Mouse (Mus musculus): ENCODE results near the gene Ppp2r5b.

Ppp2r5b gene

DNA sequence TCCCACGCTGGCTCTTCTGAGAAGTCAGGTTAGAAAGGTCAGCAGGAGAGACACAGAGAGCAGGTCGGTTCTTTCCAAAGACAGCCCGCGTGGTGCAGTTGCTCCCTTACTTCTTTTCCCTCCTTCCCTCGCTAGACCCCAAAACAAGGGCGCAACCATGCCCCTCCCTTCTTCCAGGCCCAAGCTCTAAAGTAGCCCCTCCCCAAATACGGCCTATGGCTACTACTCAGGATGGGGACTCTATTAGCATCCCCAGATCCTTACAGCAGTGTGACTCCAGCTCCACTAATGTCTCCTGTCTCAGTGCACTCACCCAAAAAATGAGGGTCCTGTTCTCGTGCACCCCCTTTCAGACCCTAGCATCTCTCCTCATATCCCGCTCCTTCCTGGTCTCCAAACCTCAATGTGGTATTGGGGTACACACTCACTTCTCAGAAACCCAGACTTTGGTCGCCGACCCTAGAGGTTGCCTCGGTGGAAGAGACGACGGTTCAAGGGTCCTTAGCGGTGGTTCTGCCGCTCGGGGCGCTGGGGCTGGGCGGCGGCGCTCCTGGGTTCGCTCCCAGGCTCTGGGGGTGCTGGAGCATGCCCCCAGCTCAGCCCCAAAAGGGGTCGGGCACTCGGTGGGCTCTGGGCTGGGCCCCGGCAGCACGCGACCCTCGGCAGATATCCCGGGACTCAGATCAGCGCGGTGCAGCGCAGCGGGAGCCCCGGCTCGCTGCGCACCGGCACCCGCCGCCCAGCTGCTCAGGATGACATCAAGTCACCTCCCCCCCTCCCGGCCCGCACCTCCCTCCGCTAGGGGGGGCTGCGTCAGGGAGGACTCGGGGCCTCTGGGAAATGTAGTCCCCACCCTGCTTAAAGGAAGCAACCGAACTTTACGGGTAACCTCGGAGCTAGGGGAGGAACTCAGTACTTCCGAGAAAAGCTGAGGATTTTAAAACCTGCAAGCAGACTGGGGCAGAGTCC is at the start of gene Ppp2r5b:
Ppp2r5b (minus strand) TSS at position 789 of the 969 bp plus-strand sequence.
- peak; percentile 85 to 93 for DNase-seq (ENCODE audit: low spot score in 2 of 2)

DNA sequence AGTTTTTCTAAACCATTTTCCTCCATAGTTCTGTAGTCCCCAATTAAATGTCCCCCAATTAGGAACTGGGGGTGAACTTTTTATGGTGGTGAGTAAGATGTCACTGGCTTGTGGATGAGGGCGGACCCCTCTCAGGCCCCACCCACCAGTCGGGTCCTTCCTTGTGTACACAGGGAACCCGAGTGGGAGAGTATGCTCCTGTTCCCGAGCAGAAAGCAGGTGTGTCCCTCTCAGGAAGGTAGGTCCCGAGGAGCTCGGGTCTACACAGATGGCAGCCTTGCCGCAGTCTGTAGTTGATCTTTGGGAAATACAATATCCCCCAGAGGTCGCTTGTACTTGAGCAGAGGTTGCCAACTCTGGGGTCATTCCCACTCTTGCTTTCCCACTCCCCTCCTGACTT is 49.6 kb upstream of the Ppp2r5b start:
- no peak for DNase-seq (ENCODE audit: low spot score in 2 of 2)

DNA sequence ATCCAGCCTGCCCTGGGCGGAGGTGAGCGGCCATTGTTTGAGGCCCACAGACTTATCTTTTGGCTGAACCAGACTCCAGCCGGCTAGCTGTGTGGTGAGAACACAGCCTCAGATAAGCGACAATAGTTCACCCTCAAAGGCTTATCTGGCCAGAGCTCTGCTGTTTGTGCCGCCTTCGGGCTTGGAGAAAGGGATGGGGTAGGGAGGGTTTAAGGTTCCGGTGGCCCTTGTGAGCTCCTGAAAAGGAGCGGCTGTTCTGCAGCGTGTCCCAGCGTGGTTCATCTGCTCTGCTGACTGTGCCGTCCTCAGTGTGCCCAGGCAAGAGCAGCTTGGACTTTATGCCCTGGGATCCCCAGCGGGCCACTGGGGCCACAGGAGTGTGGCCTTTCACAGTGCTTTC is 48.8 kb upstream of the Ppp2r5b start:
- DNase-seq (ENCODE audit: low spot score in 2 of 2) = no peak

DNA sequence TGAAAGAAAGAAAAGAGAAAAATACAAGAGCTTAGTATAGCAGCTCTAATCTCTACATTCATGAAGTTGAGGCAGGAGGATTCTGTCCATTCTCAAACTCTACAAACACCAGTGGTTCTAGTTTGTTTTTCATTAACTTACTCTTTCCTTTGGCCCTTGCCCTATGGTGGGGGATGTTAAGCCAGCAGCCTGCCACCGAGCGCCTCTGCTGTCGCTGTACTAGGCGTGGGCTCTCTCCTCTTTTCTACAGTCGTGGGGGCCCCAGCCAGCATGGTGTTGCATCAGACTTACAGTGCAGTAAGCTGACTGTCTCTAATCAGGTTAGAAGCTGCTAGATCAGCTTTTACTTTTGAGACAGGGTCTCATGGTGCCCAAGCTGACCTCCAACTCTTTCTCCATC is 47.3 kb upstream of the Ppp2r5b start:
- DNase-seq (ENCODE audit: low spot score in 2 of 2) = no peak

DNA sequence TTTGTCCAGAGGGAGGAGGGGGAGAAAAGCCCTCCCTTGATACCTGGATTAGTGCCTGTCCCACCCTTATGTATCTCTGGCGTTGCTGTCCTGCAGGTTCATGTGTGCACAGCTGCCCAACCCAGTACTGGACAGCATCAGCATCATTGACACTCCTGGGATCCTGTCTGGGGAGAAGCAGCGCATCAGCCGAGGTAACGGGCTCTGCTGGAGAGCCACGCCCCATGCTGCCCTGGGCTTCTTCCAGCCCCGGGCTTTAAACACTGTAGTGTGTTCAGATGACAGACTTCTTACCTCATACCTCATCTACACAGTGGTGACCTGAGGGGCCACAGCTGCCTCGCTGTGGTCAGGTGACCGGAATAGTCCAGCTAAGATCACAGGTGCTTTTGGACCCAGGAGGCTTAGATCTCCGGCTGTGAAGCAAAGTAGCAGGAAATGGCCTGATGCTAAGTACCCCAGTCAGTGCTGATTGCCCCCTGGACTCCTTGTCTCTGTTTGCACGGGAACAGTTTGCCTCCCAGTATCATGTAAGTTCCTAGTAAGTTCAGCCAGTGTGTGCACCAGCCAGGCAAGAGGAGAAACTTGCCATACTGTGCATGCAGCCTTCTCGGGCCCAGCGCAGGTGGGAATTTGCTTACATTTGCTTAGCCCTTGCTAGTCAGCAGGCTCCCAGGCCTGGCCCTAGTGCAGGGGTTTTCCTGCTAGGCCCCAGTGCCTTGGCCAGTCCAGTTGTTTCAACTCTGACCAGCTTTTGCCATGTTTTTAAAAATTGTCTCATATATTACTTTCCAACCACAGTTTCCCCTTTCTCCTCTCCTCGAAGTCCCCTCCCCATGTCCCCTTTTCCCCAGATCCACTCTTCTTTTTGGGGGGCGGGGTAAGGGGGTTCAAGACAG is 45.7 kb upstream of the Ppp2r5b start:
- no peak for DNase-seq (ENCODE audit: low spot score in 2 of 2)

DNA sequence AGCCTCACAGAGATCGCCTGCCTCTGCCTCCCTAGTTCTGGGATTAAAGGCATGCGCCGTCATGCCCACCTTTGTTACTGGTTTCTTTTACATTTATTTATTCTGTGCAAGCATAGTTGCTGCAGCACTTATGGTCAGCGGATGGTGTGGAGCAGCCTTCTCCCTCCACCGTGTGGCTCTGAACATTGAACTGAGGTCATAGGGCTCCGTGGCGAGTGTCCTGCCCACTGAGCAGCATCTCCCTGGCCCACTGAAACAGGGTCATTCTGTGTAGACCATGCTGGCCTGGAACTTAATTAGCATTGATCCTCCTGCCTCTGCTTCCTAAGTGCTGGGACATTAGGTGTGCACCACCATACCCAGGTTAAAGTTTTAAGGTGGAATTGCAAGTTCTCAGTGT is 44.9 kb upstream of the Ppp2r5b start:
- no peak for DNase-seq (ENCODE audit: low spot score in 2 of 2)

DNA sequence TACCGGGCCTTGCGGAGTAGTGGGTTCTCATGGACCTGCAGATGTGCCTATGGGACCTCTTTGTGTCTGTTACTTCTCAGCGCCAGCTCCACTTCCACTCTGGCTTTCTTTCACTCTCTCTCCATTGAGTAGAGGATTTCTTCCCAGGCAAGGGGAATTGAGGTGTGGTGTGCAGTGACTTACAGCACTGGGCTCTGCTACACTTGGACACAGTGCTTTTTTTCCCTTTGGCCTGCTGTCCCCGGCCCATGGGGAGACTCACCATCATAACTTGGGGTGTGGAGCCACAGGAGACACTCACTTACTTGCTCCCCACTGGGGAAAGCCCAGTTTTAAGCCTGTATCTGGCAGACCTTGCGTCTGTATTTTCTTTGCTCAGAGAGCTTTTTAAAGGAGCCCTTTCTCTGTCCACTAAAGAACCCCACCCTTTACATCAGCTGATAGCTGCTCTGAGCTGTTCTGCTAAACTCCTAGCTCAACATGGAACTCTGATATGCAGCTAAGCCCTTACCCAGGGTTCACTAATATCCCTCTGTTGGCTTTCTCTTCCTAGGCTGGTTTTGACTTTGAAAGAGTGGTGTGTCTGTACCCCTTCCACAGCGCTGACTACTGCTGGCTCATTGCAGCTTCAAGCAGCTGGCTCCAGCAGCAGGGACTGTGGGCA is 43.9 kb upstream of the Ppp2r5b start:
- DNase-seq (ENCODE audit: low spot score in 2 of 2) = no peak

DNA sequence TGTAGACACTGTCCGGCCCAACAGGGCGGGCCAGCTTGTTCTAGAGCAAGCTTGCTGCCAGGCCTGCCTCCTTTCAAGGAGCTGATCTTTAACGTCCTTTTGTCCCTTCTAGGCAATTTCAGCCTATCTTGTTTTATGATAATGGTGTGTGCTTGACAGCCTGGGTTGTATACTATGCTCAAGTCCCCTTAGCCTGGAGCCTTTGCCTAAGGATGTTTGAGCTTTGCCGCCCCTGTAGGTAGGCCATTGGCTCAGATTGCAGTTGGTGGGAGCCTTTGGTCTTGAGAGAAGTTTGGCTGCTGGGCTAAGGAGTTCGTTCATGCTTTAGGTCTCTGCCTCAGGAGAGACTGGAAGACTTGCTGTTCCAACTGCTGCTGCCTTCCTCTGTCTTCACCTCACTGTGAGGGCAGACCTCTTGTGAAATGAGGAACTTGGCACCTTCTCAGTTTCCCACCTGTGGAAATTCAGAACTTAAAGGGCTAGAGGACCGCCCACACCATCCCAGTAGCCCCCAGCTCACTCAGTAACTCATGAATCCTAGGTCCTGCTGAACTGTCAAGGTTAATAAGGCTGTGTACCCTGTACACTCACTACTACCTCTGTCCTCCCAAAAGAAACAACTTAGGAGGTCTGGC is 42.9 kb upstream of the Ppp2r5b start:
- DNase-seq (ENCODE audit: low spot score in 2 of 2) = no peak

DNA sequence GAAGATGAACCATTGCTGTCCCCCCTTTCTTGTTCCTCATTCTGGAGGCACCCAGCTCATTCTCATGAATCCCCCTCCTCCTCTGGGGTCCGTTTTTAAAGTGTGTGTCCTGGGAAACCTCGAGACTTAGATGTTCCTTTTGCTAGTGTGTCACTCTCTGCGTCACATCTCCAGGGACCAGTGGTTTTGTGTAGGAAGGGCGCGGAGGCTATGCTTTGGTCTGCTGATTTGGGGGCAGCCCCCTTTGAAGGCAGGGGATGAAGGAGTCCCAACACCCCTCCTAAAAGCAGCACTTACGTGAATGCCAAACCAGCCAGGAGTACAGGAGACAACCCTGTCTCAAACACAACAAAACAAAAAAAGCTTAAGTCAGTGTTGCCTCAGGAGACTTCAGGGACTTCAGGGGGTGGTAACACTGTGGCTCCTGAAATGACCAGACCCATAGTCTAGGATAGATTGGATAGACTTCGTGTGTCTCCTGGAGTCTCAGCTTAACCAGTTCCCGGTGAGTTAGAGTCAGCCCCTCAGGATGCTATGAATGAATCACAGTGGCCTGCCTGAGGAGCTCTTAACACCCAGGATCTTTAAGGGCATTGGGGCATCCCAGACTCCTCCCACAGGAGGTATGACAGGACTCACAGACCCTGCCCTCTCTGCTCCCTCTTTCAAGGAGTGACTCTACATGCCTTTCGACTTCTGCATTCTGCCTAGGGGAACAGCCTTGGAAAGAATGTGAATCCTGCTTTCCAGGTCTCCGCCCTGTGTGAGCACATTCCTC is 42.2 kb upstream of the Ppp2r5b start:
- no peak for DNase-seq (ENCODE audit: low spot score in 2 of 2)

DNA sequence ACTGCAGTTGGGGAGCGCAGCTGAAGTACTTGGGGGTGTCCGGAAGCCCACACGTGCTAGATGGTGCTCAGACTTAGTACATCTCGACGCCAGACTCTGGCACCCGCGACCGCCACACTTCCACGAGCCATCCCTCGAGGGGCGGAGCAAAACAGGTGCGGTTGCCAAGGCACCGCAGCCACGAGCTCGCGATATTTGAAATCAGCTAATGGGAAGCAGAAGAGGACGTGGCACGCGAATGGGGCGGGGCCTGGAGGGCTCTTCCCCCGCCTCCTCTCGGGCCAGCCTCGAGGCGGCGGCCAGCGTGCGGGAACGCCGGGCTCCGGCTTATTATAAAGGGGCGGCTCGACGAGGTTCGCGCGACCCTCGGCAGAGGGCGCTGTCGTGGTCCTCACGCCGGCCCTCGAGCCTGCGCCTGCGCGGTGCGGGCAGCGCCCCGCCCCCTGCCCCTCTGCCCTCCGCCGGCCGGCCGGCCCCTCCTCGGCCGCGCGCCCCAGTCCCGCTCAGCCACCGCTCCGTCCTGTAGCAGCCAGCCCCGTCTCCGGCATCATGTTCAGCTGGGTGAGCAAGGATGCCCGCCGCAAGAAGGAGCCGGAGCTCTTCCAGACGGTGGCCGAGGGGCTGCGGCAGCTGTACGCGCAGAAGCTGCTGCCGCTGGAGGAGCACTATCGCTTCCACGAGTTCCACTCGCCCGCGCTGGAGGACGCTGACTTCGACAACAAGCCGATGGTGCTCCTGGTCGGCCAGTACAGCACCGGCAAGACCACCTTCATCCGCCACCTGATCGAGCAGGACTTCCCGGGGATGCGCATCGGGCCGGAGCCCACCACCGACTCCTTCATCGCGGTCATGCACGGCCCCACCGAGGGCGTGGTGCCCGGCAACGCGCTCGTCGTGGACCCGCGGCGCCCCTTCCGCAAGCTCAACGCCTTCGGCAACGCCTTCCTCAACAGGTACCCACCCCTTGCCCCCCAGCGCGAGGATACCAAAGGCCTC is 41.1 kb upstream of the Ppp2r5b start, which contains the start of gene Ehd1:
Ehd1 (plus strand) TSS at position 300 of the 996 bp plus-strand sequence.
- DNase-seq (ENCODE audit: low spot score in 2 of 2) = peak; percentile 97 to 98

DNA sequence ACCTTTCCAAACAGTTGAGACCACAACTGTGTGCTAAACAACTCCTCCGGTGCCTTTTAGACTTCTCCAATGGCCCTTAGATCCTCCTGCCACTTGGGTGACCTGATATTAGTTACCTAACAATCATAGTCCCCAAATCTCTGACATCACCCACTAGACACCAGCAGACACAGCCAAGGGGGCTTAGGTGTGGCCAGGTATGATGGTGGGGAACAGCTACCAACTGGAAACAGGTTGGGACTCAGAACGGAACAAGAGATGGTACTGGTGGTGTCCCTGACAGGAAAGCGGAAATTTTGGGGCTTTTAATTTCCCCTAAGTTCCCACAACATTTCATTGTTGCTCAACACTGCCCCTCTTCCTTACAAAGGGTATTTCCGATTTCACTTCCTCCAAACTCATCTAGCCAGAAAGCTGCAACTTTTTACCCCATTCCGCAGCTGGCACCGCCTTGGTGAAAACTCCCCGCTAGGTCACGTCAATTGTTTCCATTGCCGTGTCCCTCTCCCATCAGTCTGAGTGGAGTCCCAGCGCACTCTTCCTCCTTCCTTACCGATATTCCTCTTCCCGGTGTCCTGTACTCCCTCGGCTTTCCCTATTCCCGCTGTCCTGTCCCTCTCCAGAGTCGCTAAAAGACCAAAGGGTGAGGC is 40.2 kb upstream of the Ppp2r5b start:
- no peak for DNase-seq (ENCODE audit: low spot score in 2 of 2)

DNA sequence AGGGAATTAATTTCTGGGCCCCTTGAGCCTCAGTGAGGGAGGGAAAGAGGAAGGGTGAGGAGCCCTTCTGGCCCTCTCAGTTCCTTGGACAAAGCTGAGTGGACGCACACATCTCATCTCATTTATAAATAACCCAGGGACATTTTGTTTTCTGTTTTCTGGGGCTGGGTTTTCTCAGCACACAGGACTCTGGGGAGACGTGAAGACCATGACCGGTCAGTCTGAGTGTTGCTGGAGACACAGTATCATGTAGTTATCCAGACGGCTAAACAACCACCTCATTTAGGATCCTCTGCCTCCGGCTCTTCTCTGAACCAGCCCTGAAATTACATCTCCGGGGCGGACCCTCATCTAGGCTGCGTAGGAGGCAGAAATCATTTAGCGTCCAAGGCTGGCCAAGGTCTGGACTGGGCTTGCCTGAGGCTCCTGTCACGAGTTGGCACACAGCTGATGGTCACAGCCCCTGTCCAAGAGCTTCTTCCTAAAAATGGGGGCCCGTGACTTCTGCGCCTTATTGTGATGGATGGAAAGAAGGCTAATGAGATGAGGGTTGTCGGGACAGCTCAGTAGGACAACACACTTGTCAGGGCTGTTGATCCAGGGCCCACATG is 38.4 kb upstream of the Ppp2r5b start:
- DNase-seq (ENCODE audit: low spot score in 2 of 2) = no peak

DNA sequence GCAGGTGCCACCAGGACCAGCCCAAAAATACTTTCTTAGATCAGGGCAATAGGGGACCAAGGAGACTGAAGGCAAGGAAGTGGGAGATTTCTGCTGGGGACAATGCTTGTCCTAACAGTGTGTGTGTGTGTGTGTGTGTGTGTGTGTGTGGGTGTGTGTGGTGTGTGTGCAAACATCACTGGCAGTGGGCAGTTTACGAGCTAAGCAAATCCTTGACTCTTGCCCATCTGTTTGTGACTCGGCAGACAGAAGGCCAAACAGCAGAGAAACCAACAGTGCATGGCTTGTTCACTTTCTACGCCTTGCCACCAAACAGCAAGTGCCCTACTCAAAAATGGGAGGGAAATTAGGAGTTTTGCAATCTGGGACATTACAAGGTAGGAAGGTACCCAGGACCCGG is 37.9 kb upstream of the Ppp2r5b start:
- DNase-seq (ENCODE audit: low spot score in 2 of 2) = no peak

DNA sequence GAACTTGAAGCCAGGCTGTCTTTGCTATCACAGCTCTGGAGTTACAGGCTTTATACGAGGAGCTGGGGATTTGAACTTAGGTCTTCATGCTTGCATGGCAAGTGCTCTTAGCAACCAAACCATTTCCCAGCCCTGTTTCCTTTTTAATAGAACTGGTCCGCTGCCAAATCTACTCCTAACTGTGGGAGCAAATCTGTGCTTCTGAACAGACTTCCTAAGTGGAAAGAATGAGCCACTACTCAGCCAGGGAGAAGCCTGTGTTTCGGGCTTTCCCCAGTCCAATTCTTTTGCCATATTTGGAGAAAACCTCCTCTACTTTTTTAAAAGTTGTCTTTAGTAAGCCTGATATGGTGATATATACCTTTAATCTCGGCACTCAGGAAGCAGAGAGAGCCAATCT is 37.1 kb upstream of the Ppp2r5b start:
- DNase-seq (ENCODE audit: low spot score in 2 of 2) = no peak

DNA sequence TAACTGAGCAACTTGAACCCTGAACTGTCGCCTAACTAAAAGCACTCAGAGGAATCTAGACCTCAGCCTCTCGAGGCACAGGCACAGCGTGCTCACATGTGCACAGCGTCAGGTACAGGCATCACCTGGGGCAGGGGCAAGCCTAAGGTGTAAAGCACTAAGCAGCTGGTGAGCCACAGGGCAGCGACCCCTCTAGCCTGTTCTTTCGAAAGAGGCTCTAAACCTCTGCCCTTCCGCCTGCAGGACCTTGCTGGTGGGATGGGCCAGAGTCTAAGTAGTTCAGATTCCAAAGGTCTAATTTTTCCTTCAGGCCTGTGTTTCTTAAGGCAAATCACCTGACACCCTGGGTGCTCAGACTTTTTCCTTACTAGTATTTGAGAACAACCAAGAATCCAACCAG is 36.4 kb upstream of the Ppp2r5b start:
- DNase-seq (ENCODE audit: low spot score in 2 of 2) = no peak

DNA sequence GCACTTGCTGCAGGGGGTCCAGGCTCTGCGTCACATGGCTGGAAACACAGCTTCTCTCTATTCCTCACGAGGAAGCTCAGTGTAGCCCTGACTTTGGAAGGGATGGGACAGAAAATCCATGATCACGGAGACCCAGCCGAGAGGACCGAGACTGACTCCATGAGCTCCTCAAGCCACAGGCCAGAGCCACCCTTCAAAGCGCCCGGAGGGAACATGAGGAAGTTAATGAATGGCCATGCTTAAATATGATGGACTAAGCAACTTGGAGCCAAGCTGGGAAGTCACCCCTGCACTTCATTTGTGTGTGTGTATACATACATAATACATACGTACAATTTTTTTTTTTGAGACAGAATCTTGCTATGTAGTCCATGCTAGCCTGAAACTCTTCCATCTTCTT is 35.5 kb upstream of the Ppp2r5b start:
- no peak for DNase-seq (ENCODE audit: low spot score in 2 of 2)

DNA sequence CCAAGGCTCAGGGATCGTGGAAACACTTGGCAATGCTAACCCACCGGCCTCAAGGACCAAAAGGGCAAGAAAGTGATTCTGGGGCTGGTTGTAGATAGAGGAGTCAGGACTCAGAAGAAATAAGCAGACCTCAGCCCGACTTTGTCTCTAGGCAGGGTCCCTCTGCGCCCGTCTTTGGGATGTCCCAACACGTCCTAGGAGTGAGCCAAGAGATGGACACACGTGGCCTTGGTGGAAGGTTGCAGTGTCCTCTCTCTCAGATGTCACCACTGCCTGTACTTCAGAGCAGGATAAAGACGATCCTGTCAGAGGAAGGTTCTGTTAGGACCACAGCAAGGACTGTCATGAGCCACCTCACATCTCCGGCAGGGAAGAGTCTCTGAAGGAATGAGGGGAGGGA is 35.0 kb upstream of the Ppp2r5b start:
- DNase-seq (ENCODE audit: low spot score in 2 of 2) = no peak

DNA sequence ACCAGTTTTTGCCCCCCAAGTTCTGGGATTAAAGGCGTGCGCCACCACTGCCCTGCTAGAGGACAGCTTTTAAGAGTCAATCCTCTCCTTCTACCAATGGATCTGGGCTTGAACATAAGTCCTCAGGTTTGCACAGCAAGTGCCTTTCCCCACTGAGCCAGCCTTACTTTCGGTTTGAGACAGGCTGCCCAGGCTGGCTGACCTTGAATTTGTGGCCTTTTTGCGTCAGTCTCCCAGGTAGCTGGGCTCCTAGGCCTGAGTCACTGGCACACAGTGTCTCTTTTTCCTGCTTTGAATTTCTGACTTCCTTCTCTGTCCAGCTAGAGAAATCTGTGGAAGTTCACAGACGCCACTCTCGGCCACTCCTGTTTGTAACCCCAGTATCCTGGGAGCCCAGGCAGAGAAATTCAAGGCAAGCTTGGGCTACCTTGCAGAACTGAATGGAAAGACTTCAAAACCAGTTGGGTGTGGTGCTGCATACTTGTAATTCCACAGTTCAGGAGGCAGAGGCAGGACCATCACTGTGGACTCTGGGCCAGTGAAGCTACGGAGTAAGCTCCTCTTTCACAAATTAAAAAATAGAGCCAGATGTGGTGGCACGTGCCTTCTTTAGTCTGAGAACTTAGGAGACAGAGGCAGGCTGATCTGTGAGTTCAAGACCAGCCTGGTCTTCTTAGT is 34.3 kb upstream of the Ppp2r5b start:
- DNase-seq (ENCODE audit: low spot score in 2 of 2) = no peak
